Mouse (Mus musculus): Measurements from ENCODE around the gene AI413582.

GRCm38 (mm10) chr17:27557927-27558661 lies 7.5 kb downstream of the AI413582 start:
- TF ChIP-seq CTCF (IDR thresholded peaks at IDR 0.05; ENCODE audit: low read depth) (no peak), EP300 (IDR thresholded peaks at IDR 0.05; ENCODE audit: low read depth) (no peak)
